Mouse (Mus musculus) left cerebral cortex, adult 18-20 months (tissue): ENCODE results near the gene Fcgr1. TPM values are rescaled to one million over a fixed set of nuclear protein-coding genes. Genes with fewer than 3 reads are reported as not detected.
A peak's percentile ranks its signal among the peaks of the same experiment; 100 is the strongest.
"Not testable (repeated sequence)": the region's sequence is repeated elsewhere in the genome, so short reads cannot be mapped to it uniquely, and the experiment has no call there.

ENCODE experiments used
- DNase-seq, 2 experiments: peaks; one replicate each; pipeline ENCODE4 v3.0.0; 2021 to 2022; ENCODE audit warnings: low spot score in 2 of 2, mixed read lengths in 1 of 2
- total RNA-seq, 2 experiments: library from RNA; stranded (reverse); gene quantifications; 2 replicates each; pipeline ENCODE4 v1.2.3; 2021

Fcgr1 gene
- total RNA-seq, 2 experiments from 2014 or later, result 2.6 to 2.8 TPM

GRCm38 (mm10) chr3:96249034-96249345 lies 44.8 kb downstream of the Fcgr1 start:
- DNase-seq, result no peak

- no peak for DNase-seq
Measured at GRCm38 (mm10) chr3:96248141-96249033, 45.4 kb downstream of the Fcgr1 start.

GRCm38 (mm10) chr3:96247356-96248140 lies 46.2 kb downstream of the Fcgr1 start:
- no peak for DNase-seq

GRCm38 (mm10) chr3:96246427-96246856 lies 47.3 kb downstream of the Fcgr1 start, which contains the start of gene Hist2h3c1:
TSS of gene Hist2h3c1 (plus strand) at chr3:96246685.
- not testable (repeated sequence) for DNase-seq

- DNase-seq, result not testable (repeated sequence)
Measured at GRCm38 (mm10) chr3:96246018-96246417, 47.8 kb downstream of the Fcgr1 start.

GRCm38 (mm10) chr3:96245003-96245886 lies 48.5 kb downstream of the Fcgr1 start, which contains the start of gene Hist2h2aa1:
TSS of gene Hist2h2aa1 (plus strand) at chr3:96245497.
- peak; percentile 75 to 81 for DNase-seq

- no peak for DNase-seq
Measured at GRCm38 (mm10) chr3:96243921-96244572, 49.7 kb downstream of the Fcgr1 start.

GRCm38 (mm10) chr3:96240799-96241197 lies 53.0 kb downstream of the Fcgr1 start:
- DNase-seq, result no peak

- DNase-seq, result peak; percentile 95 to 98
Measured at GRCm38 (mm10) chr3:96239949-96240798, 53.6 kb downstream of the Fcgr1 start, which contains the start of gene Hist2h2aa2. TSS of gene Hist2h2aa2 (minus strand) at chr3:96240276.

- DNase-seq, result peak in 1 of 2 experiments; percentile 25
Measured at GRCm38 (mm10) chr3:96238954-96239793, 54.6 kb downstream of the Fcgr1 start, which contains the start of gene Hist2h3c2. TSS of gene Hist2h3c2 (minus strand) at chr3:96239127.

- DNase-seq, result no peak
Measured at GRCm38 (mm10) chr3:96237904-96238511, 55.8 kb downstream of the Fcgr1 start.

GRCm38 (mm10) chr3:96237335-96237903 lies 56.4 kb downstream of the Fcgr1 start:
- DNase-seq, result no peak

GRCm38 (mm10) chr3:96236834-96237334 lies 56.9 kb downstream of the Fcgr1 start:
- DNase-seq, result no peak

- no peak for DNase-seq
Measured at GRCm38 (mm10) chr3:96235836-96236235, 57.9 kb downstream of the Fcgr1 start.

- no peak for DNase-seq
Measured at GRCm38 (mm10) chr3:96234914-96235313, 58.9 kb downstream of the Fcgr1 start.
